Mouse (Mus musculus) gastrocnemius, postnatal 36 days (tissue): ENCODE measurements at regions not wholly inside any gene's neighbourhood (a gene's known extent, or its start where the extent isn't known, plus 50 kb on each side); places are given as distances from the start of the nearest gene placed in this dataset.
A peak's percentile ranks its signal among the peaks of the same experiment; 100 is the strongest.
"Not testable (repeated sequence)": the region's sequence is repeated elsewhere in the genome, so short reads cannot be mapped to it uniquely, and the experiment has no call there.

ENCODE experiments used
- DNase-seq, 2 experiments: peaks; one replicate each; pipeline ENCODE4 v3.0.0; 2022
- intact Hi-C: fragments of 180-260 bp; cut with DNase I; formaldehyde crosslinking; loops from one replicate; pipeline ENCODE4 v1.15.1; 2025

- intact Hi-C loops: no loop called here
- no peak for DNase-seq
Observed at GRCm38 (mm10) chr4:67141896-67142295, 314.5 kb downstream of the Tlr4 start.

GRCm38 (mm10) chr4:67148521-67148920, 321.1 kb downstream of the Tlr4 start:
- intact Hi-C loops: no loop called here

GRCm38 (mm10) chr4:67162673-67163072, 335.3 kb downstream of the Tlr4 start:
- DNase-seq: no peak
- intact Hi-C loops: no loop called here

More at GRCm38 (mm10) chr4:67148521-67148920, 321.1 kb downstream of the Tlr4 start:
- DNase-seq: no peak

- intact Hi-C loops: no loop called here
- no peak for DNase-seq
Observed at GRCm38 (mm10) chr4:67167720-67168119, 340.3 kb downstream of the Tlr4 start.

- intact Hi-C loops: no loop called here
- DNase-seq: no peak
Observed at GRCm38 (mm10) chr4:67187725-67188510, 360.5 kb downstream of the Tlr4 start.

- intact Hi-C loops: no loop called here
- no peak for DNase-seq
Observed at GRCm38 (mm10) chr4:67190536-67190935, 363.2 kb downstream of the Tlr4 start.

GRCm38 (mm10) chr4:67194425-67194824, 367.0 kb downstream of the Tlr4 start:
- no peak for DNase-seq
- intact Hi-C loops: no loop called here

GRCm38 (mm10) chr4:67196907-67197306, 369.5 kb downstream of the Tlr4 start:
- intact Hi-C loops: no loop called here
- no peak for DNase-seq

GRCm38 (mm10) chr4:67208406-67208805, 381.0 kb downstream of the Tlr4 start:
- DNase-seq: peak; percentile 44 to 71
- intact Hi-C loops: not testable (repeated sequence)

- no peak for DNase-seq
- intact Hi-C loops: no loop called here
Observed at GRCm38 (mm10) chr4:67213363-67213762, 386.0 kb downstream of the Tlr4 start.

- DNase-seq: no peak
- intact Hi-C loops: no loop called here
Observed at GRCm38 (mm10) chr4:67224533-67224932, 397.1 kb downstream of the Tlr4 start.

- intact Hi-C loops: no loop called here
- DNase-seq: no peak
Observed at GRCm38 (mm10) chr4:67229214-67229613, 401.8 kb downstream of the Tlr4 start.

GRCm38 (mm10) chr4:67273553-67273952, 446.2 kb downstream of the Tlr4 start:
- no peak for DNase-seq
- intact Hi-C loops: no loop called here

- DNase-seq: no peak
- intact Hi-C loops: no loop called here
Observed at GRCm38 (mm10) chr4:67301020-67301419, 473.6 kb downstream of the Tlr4 start.

GRCm38 (mm10) chr4:67301740-67302139, 474.4 kb downstream of the Tlr4 start:
- no peak for DNase-seq
- intact Hi-C loops: no loop called here

- DNase-seq: not testable (repeated sequence)
Observed at GRCm38 (mm10) chr4:67320098-67320497, 492.7 kb downstream of the Tlr4 start.

More at GRCm38 (mm10) chr4:67320098-67320497, 492.7 kb downstream of the Tlr4 start:
- intact Hi-C loops: not testable (repeated sequence)
